Mouse (Mus musculus): Measurements from ENCODE around the gene Fgf16.

DNA sequence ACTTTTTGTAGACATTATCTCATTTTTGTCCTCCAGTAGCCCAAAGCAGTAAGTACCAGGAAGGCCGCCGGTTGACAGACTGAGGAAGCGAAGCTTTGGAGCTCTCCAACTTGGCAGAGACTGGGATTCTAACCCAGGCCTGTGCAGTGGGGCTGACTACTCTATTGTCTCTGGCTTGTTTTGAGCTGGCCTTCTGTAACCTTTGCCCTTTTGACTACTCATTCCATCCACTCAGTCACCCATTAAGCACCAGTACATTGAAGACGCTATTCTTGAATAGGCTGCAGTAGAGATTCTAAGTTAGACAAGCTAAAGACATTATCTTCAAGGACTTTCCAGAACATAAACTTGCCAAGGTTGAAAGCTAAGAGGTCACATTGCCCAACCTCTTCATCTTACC lies 49.3 kb upstream of the Fgf16 start:
- TF ChIP-seq HCFC1 (IDR thresholded peaks at IDR 0.05; ENCODE audit: borderline replicate concordance, insufficient read depth, low read length) (no peak), MAFK (IDR thresholded peaks at IDR 0.05; ENCODE audit: insufficient read depth, low read depth, low read length) (no peak), ZC3H11A (IDR thresholded peaks at IDR 0.05; ENCODE audit: borderline replicate concordance, low read depth, low read length) (no peak)
